Mouse (Mus musculus) T-cell, adult 66 days (primary cell): ENCODE data around the gene Ulk1. TPM values are rescaled to one million over a fixed set of nuclear protein-coding genes. Genes with fewer than 3 reads are reported as not detected.

ENCODE experiments used
- total RNA-seq, 2 experiments: library from RNA; stranded (reverse); gene quantifications; 3 replicates in 1 of 2; 4 replicates in 1 of 2; pipeline ENCODE4 v1.2.4; 2023

The Ulk1 gene
- total RNA-seq: 10 to 100 TPM; 75.7 to 90.6 TPM

DNA sequence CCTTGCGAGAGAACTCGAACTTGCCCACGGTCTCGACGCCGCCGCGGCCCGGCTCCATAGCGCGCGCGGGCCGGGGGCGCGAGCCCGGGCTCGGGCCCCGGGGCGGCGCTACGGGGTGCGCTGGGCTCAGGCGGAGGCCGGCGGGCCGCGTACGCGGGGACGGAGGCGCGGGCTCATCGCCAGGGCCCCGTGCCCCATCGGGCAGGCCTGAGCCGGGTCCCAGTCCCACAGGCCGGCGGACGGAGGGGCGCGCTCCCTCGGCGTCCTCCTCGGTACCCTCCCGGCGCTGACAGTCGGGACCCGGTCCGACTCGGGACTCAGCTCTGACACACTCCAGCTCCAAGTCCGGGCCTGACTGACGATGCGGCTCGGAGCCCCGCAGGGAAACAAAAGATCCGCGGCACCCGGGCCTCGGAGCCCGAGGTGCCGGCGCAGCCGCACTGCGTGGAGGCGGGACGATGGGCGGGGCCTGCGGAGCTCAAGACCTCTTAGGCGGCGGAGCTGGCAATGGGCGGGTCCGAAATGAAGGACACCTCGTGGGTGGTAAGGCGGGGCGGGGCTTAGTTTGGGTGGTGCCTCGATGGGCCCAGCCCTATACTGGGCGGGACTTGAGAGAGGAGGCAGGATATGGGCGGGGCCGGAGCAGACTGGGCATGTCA is at the start of gene Ulk1:
Ulk1 (minus strand) TSS at position 431 of the 659 bp plus-strand sequence.

DNA sequence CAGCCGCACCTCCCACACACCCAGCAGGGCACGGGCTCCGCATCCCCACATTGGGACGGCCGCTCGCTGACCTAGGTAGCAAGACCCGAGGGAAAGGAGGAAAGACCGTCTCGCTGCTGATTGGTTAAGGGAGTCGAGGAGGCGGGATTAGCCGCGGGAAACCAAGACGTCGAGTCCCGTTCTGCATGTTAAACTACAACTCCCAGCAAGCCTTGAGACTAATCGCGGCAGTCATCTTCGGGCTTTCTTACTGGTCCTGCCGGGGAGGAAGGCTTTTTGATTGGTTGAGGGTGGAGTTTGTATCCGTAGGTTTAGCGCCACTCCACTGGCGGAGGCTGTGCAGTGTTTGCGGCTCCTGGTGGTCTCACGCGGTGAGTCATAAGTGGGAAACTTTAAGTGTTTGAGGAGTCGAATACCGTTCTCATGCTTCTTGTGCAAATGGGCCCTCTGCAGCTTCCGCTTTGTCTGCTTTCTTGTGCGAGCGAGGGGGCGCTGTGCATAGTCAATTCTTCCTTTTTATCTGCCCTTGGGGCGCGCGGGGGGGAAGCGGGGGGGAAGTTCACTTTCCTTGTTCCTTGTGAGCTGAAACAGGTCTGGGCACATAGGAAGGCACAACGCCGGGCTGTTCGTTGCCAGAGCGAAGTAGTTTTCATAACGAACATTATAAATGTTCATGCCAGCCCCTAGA is 29.9 kb upstream of the Ulk1 start, which contains the start of the genes Hscb and Chek2:
Hscb (minus strand) TSS at position 100 of the 688 bp plus-strand sequence.
Chek2 (plus strand) TSS at position 302 of the 688 bp plus-strand sequence.

DNA sequence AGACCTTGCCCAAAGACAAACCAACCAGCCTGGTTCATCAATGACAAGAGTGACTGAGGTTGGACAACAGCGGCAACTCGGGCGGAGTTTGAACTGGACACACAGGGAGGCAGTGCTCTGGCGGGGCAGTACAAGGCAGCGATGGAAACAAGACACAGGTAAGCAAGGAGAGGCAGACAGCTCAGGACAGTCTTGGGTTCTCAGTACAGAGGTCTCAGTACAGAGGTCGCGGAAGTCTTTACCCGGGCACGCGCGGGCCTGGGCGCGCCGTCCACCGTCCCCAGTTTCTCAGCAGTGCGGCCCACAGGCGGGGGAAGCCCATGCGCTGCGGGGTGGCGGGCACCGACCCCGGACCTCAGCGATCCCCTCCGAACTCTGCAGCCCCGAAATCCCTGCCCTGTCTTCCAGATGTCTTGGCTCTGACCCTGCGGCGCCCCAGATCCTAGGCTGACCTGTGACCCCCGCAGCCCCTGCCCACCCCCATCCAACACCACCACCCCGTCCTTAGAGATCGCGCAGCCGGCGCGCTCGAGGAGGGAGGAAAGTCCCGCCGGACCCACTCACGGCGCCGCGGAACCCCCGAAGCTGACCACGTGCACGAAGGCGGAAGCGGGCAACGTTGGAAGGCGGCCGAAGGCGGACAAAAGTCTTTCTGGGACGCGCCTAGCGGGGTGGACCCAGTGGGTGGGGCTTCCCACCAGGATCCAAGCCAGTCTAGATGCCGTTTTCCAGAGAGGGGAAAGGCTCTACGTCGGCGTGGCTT is 29.7 kb downstream of the Ulk1 start, which contains the start of gene Pus1:
Pus1 (minus strand) TSS at position 662 of the 763 bp plus-strand sequence.

DNA sequence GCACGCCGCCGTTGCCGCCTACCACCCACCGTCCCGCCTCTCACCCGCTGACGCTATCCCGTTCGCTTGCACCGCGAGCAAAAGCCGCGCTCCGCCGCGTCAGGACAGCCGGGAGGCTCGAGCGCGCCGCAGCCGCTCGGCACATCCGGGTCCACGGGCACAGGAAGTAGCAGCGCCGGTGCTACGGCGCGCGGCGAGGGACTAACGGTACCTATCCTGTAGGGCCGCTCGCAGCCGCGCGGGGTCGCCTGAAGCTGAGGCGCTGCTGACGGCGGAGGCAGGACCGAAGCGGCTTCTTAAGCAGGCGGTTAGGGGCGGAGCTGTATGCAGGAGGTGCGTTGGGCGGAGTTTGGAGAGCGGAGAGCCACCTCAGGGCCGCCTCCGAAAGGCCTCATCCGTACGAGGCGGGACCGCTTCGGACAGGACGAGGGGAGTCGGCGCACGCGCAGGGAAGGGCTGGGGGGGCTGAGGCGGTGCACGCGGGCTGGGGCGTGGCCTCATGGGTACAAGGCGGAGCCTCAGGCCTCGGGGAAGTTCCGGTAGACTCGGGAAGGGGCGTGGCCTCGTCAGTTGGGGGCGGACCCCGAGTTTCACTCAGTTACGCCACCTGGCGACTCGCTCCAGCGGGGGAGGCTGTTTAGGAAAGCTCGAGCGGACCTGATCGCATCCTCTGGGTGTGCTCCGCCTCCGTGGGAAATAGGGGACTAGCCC is 39.3 kb downstream of the Ulk1 start, which contains the start of gene Ep400:
Ep400 (minus strand) TSS at position 270 of the 711 bp plus-strand sequence.

Other genes with a start within 250 kb of the Ulk1 start
- 10 to 100 TPM; 66.3 to 76.9 TPM for gene Noc4l, start 156.7 kb downstream of the Ulk1 start, total RNA-seq
- gene Ddx51, start 156.6 kb downstream of the Ulk1 start, total RNA-seq: 10 to 100 TPM; 64.7 to 71.0 TPM
- 100 to 1,000 TPM; 249 to 257 TPM for gene Ep400, start 39.4 kb downstream of the Ulk1 start, total RNA-seq
- gene Pus1, start 29.4 kb downstream of the Ulk1 start, total RNA-seq: 10 to 100 TPM; 37.4 to 41.5 TPM
- 10 to 100 TPM; 20.9 to 21.5 TPM for gene Hscb, start 29.7 kb upstream of the Ulk1 start, total RNA-seq
- 1 to 10 TPM; 6.6 to 6.7 TPM for gene Chek2, start 29.9 kb upstream of the Ulk1 start, total RNA-seq
- 10 to 100 TPM; 33.2 to 41.4 TPM for gene Ttc28, start 69.7 kb upstream of the Ulk1 start, total RNA-seq